Mouse (Mus musculus): ENCODE results near the gene Arsg. TPM values are rescaled to one million over a fixed set of nuclear protein-coding genes. Genes with fewer than 3 reads are reported as not detected.

The Arsg gene
- polyA plus RNA-seq, 1 experiment: 2.4 TPM

- no peak overlapping the region for H3ac ChIP-seq (ENCODE audit: control insufficient read depth, insufficient read length)
- H3K79me2 ChIP-seq (ENCODE audit: control insufficient read depth, insufficient read depth): no peaks in the 10 kb centered on the region
- H3K4me3 ChIP-seq: peak overlapping the region; percentile 20
- no peaks in the 10 kb centered on the region for H3K27me3 ChIP-seq (ENCODE audit: control insufficient read depth, insufficient read depth, insufficient read length)
- TF ChIP-seq MYOD1 (IDR thresholded peaks at IDR 0.05; ENCODE audit: control insufficient read depth in 1 of 3, insufficient read length in 2 of 3, low read depth in 2 of 3) (no peak), TCF3 (IDR thresholded peaks at IDR 0.05; ENCODE audit: insufficient read length, low read depth) (no peak), POLR2AphosphoS2 (IDR thresholded peaks at IDR 0.05; ENCODE audit: insufficient read length, low read depth) (no peak), E2F4 (IDR thresholded peaks at IDR 0.05; ENCODE audit: insufficient read depth) (no peak), USF1 (IDR thresholded peaks at IDR 0.05; ENCODE audit: low read depth) (no peak)
- H3K4me2 ChIP-seq (ENCODE audit: low read depth): peak overlapping the region; percentile 93
- H3K36me3 ChIP-seq (ENCODE audit: control insufficient read depth, insufficient read depth): peaks cover 1% of the 10 kb centered on the region
These were observed 32.5 kb upstream of the Arsg start for GRCm38 (mm10) chr11:109440641-109441040.

- Histone ChIP-seq H3K36me3 (ENCODE audit: control insufficient read depth, insufficient read depth) (no peaks in the 10 kb centered on the region), H3K79me2 (ENCODE audit: control insufficient read depth, insufficient read depth) (no peaks in the 10 kb centered on the region), H3K4me2 (ENCODE audit: low read depth) (no peak overlapping the region), H3K4me3 (peak overlapping the region; percentile 20), H3ac (ENCODE audit: control insufficient read depth, insufficient read length) (no peak overlapping the region), H3K27me3 (ENCODE audit: control insufficient read depth, insufficient read depth, insufficient read length) (no peaks in the 10 kb centered on the region)
- no peak for TF ChIP-seq MAX (IDR thresholded peaks at IDR 0.05; ENCODE audit: low read depth)
- TF ChIP-seq POLR2A (IDR thresholded peaks at IDR 0.05; ENCODE audit: insufficient read length, low read depth): no peak
- TF ChIP-seq MYOD1 (IDR thresholded peaks at IDR 0.05; ENCODE audit: control insufficient read depth in 1 of 3, insufficient read length in 2 of 3, low read depth in 2 of 3): no peak
- TF ChIP-seq POLR2AphosphoS2 (IDR thresholded peaks at IDR 0.05; ENCODE audit: insufficient read length, low read depth): no peak
- TF ChIP-seq CEBPB (IDR thresholded peaks at IDR 0.05; ENCODE audit: insufficient read depth, poor library complexity, severe bottlenecking): no peak
- TF ChIP-seq SRF (IDR thresholded peaks at IDR 0.05; ENCODE audit: control insufficient read depth, insufficient read length, low read depth): no peak
- no peak for TF ChIP-seq E2F4 (IDR thresholded peaks at IDR 0.05; ENCODE audit: insufficient read depth)
- TF ChIP-seq REST (IDR thresholded peaks at IDR 0.05; ENCODE audit: insufficient read depth, insufficient read length): no peak
- no peak for TF ChIP-seq TCF12 (IDR thresholded peaks at IDR 0.05; ENCODE audit: insufficient read depth, poor library complexity, severe bottlenecking)
- TF ChIP-seq USF1 (IDR thresholded peaks at IDR 0.05; ENCODE audit: low read depth): no peak
- TF ChIP-seq MYOG (IDR thresholded peaks at IDR 0.05; ENCODE audit: control insufficient read depth in 1 of 3, insufficient read depth in 1 of 3, insufficient read length in 2 of 3, low read depth in 2 of 3): no peak
- no peak for TF ChIP-seq TCF3 (IDR thresholded peaks at IDR 0.05; ENCODE audit: insufficient read length, low read depth)
These were observed 32.1 kb upstream of the Arsg start for GRCm38 (mm10) chr11:109441119-109441518.

- TF ChIP-seq TCF12 (IDR thresholded peaks at IDR 0.05; ENCODE audit: insufficient read depth, poor library complexity, severe bottlenecking) (peak; percentile 15), MYOG (IDR thresholded peaks at IDR 0.05; ENCODE audit: control insufficient read depth in 1 of 3, insufficient read depth in 1 of 3, insufficient read length in 2 of 3, low read depth in 2 of 3) (no peak), MYOD1 (IDR thresholded peaks at IDR 0.05; ENCODE audit: control insufficient read depth in 1 of 3, insufficient read length in 2 of 3, low read depth in 2 of 3) (peak; percentile 39 to 80 (median 58))
- no peak overlapping the region for H3K4me3 ChIP-seq
These were observed 30.9 kb upstream of the Arsg start for GRCm38 (mm10) chr11:109442166-109442730.

DNA sequence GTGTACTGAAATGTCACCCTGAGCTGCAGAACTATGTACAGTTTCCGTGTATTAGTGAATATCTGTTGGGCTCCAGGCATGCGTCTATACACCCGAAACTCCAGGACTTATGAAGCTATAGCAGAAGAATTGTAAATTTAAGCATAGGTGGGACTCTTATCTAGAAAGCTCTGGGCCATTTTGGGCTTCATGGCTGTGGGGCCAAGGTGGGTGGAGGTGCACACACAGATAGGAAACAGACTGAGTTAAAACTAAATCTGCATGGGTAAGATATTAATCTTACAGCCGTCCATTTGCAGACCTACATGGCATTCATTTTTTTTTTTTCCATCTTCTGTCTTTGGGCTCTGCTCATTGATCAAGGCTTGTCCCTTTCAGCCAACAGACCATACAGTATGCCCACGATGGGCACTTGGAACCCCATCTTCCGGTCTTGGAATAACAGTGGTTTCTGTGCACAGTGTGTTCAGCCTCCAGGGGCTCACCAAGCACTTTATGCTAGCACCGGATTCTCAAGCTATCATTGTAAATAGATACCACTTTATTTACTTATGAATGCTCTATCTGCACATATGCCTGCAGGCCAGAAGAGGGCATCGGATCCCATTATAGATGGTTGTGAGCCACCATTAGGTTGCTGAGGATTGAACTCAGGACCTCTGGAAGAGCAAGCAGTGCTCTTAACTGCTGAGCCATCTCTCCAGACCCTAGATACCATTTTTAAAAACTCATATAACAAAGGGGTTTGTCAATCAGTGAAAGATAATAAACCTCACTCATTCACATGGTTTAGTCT is 29.5 kb upstream of the Arsg start:
- Histone ChIP-seq H3K36me3 (ENCODE audit: control insufficient read depth, insufficient read depth) (no peaks in the 10 kb centered on the region), H3K27me3 (ENCODE audit: control insufficient read depth, insufficient read depth, insufficient read length) (no peaks in the 10 kb centered on the region), H3ac (ENCODE audit: control insufficient read depth, insufficient read length) (no peak overlapping the region), H3K4me3 (no peak overlapping the region), H3K4me2 (ENCODE audit: low read depth) (no peak overlapping the region), H3K79me2 (ENCODE audit: control insufficient read depth, insufficient read depth) (no peaks in the 10 kb centered on the region)
- TF ChIP-seq E2F4 (IDR thresholded peaks at IDR 0.05; ENCODE audit: insufficient read depth): no peak
- no peak for TF ChIP-seq CEBPB (IDR thresholded peaks at IDR 0.05; ENCODE audit: insufficient read depth, poor library complexity, severe bottlenecking)
- no peak for TF ChIP-seq TCF3 (IDR thresholded peaks at IDR 0.05; ENCODE audit: insufficient read length, low read depth)
- TF ChIP-seq MYOD1 (IDR thresholded peaks at IDR 0.05; ENCODE audit: control insufficient read depth in 1 of 3, insufficient read length in 2 of 3, low read depth in 2 of 3): no peak
- no peak for TF ChIP-seq MYOG (IDR thresholded peaks at IDR 0.05; ENCODE audit: control insufficient read depth in 1 of 3, insufficient read depth in 1 of 3, insufficient read length in 2 of 3, low read depth in 2 of 3)
- TF ChIP-seq SRF (IDR thresholded peaks at IDR 0.05; ENCODE audit: control insufficient read depth, insufficient read length, low read depth): no peak

More at GRCm38 (mm10) chr11:109442166-109442730, 30.9 kb upstream of the Arsg start:
- H3K4me2 ChIP-seq (ENCODE audit: low read depth): no peak overlapping the region
- H3K36me3 ChIP-seq (ENCODE audit: control insufficient read depth, insufficient read depth): no peaks in the 10 kb centered on the region
- no peaks in the 10 kb centered on the region for H3K27me3 ChIP-seq (ENCODE audit: control insufficient read depth, insufficient read depth, insufficient read length)
- no peaks in the 10 kb centered on the region for H3K79me2 ChIP-seq (ENCODE audit: control insufficient read depth, insufficient read depth)
- H3ac ChIP-seq (ENCODE audit: control insufficient read depth, insufficient read length): no peak overlapping the region

GRCm38 (mm10) chr11:109444600-109444999 is 28.6 kb upstream of the Arsg start:
- no peak overlapping the region for H3K4me3 ChIP-seq
- no peak overlapping the region for H3ac ChIP-seq (ENCODE audit: control insufficient read depth, insufficient read length)
- H3K36me3 ChIP-seq (ENCODE audit: control insufficient read depth, insufficient read depth): no peaks in the 10 kb centered on the region
- H3K27me3 ChIP-seq (ENCODE audit: control insufficient read depth, insufficient read depth, insufficient read length): no peaks in the 10 kb centered on the region
- no peak overlapping the region for H3K4me2 ChIP-seq (ENCODE audit: low read depth)
- H3K79me2 ChIP-seq (ENCODE audit: control insufficient read depth, insufficient read depth): no peaks in the 10 kb centered on the region
- TF ChIP-seq CEBPB (IDR thresholded peaks at IDR 0.05; ENCODE audit: insufficient read depth, poor library complexity, severe bottlenecking) (no peak), MAX (IDR thresholded peaks at IDR 0.05; ENCODE audit: low read depth) (no peak), USF1 (IDR thresholded peaks at IDR 0.05; ENCODE audit: low read depth) (no peak), TCF12 (IDR thresholded peaks at IDR 0.05; ENCODE audit: insufficient read depth, poor library complexity, severe bottlenecking) (no peak), E2F4 (IDR thresholded peaks at IDR 0.05; ENCODE audit: insufficient read depth) (no peak), POLR2AphosphoS2 (IDR thresholded peaks at IDR 0.05; ENCODE audit: insufficient read length, low read depth) (no peak), TCF3 (IDR thresholded peaks at IDR 0.05; ENCODE audit: insufficient read length, low read depth) (no peak), MYOG (IDR thresholded peaks at IDR 0.05; ENCODE audit: control insufficient read depth in 1 of 3, insufficient read depth in 1 of 3, insufficient read length in 2 of 3, low read depth in 2 of 3) (no peak), POLR2A (IDR thresholded peaks at IDR 0.05; ENCODE audit: insufficient read length, low read depth) (no peak), REST (IDR thresholded peaks at IDR 0.05; ENCODE audit: insufficient read depth, insufficient read length) (no peak), SRF (IDR thresholded peaks at IDR 0.05; ENCODE audit: control insufficient read depth, insufficient read length, low read depth) (no peak)
